Comparison of ENCODE assay signal across 36 mouse cellular contexts in the genomic region with DNA sequence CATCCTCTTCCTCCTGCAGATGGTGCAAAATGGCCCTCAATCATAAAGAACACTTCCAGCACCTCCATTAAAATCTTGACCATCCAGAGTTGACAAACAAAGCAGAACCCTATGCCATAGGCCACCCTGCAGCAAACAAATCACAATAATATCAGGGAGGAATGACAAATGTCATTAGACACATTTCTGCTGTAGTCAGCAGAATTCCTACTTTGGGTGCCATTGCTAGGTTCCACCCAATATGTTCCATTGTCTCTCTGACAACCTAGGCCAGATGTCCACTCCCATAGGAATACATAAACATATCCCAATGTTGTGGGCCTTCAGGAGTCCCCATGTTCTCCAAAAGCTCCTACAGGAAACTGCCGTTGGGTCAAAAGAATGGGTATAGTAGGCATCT.
"Had no signal": no experiment of that assay in that cellular context is flagged by ENCODE, and none has a peak within 500 bp of the region (broad histone marks: within the 10 kb centered on the region; RNA-seq: fewer than 3 reads in every experiment).

No protein-coding gene starts in this region.

- H3K36me3 ChIP-seq: heart, embryonic 15.5 days; hindbrain, embryonic 10.5 days; hindbrain, embryonic 12.5 days; hindbrain, embryonic 15.5 days; intestine, embryonic 15.5 days; kidney, embryonic 15.5 days had no signal

- H3K27ac ChIP-seq: heart, embryonic 10.5 days; heart, embryonic 13.5 days; heart, embryonic 15.5 days; hindbrain, embryonic 10.5 days; hindbrain, embryonic 12.5 days; hindbrain, embryonic 13.5 days; hindbrain, embryonic 14.5 days; hindbrain, embryonic 15.5 days; hindbrain, postnatal 0 days; intestine, embryonic 15.5 days; kidney, embryonic 15.5 days; kidney, postnatal 0 days; layer of hippocampus, adult 2 months; left cerebral cortex, adult 2 months had no signal

- H3K9ac ChIP-seq: heart, embryonic 12.5 days; heart, embryonic 13.5 days; heart, embryonic 15.5 days; hindbrain, embryonic 12.5 days; hindbrain, embryonic 13.5 days; hindbrain, embryonic 14.5 days; hindbrain, embryonic 15.5 days; intestine, embryonic 15.5 days; kidney, embryonic 15.5 days had no signal

- ATAC-seq: hindbrain, embryonic 16.5 days; hindbrain, postnatal 0 days; inflammation-experienced regulatory T-cells, adult 6 months; intestine, embryonic 15.5 days; intestine, embryonic 16.5 days; intestine, postnatal 0 days had no signal

- H3K4me2 ChIP-seq: heart, embryonic 11.5 days; heart, embryonic 12.5 days; heart, embryonic 13.5 days; heart, embryonic 15.5 days; hindbrain, embryonic 12.5 days; hindbrain, embryonic 13.5 days; hindbrain, embryonic 14.5 days; hindbrain, embryonic 15.5 days; intestine, embryonic 15.5 days; kidney, embryonic 15.5 days had no signal

- DNase-seq: heart, postnatal 10 days; heart, postnatal 14 days; heart, postnatal 36 days; heart, postnatal 4 days; kidney, adult 11 months; kidney, adult 18-20 months; kidney, adult 2 months; kidney, adult 8-10 months; kidney, adult 9 months; kidney, postnatal 10 days; kidney, postnatal 14 days; kidney, postnatal 25 days; kidney, postnatal 36 days; kidney, postnatal 4 days; layer of hippocampus, adult 9-11 months; layer of hippocampus, postnatal 36 days had no signal

- H3K9me3 ChIP-seq: heart, embryonic 10.5 days; heart, embryonic 13.5 days; heart, embryonic 15.5 days; hindbrain, embryonic 10.5 days; hindbrain, embryonic 12.5 days; hindbrain, embryonic 13.5 days; hindbrain, embryonic 15.5 days; intestine, embryonic 15.5 days; kidney, embryonic 15.5 days had no signal

- H3K4me1 ChIP-seq: hindbrain, embryonic 15.5 days; intestine, embryonic 15.5 days; kidney, embryonic 15.5 days had no signal

- H3K27me3 ChIP-seq: heart, embryonic 12.5 days; heart, embryonic 13.5 days; heart, embryonic 15.5 days; hindbrain, embryonic 12.5 days; hindbrain, embryonic 13.5 days; hindbrain, embryonic 15.5 days; intestine, embryonic 15.5 days; kidney, embryonic 15.5 days had no signal

- H3K4me3 ChIP-seq: heart, embryonic 10.5 days; heart, embryonic 12.5 days; heart, embryonic 13.5 days; heart, embryonic 15.5 days; hindbrain, embryonic 10.5 days; hindbrain, embryonic 12.5 days; hindbrain, embryonic 13.5 days; hindbrain, embryonic 15.5 days; intestine, embryonic 15.5 days; kidney, embryonic 15.5 days; layer of hippocampus, adult 2 months; left cerebral cortex, adult 2 months had no signal
